Mouse (Mus musculus): ENCODE data around the gene Amer1. TPM values are rescaled to one million over a fixed set of nuclear protein-coding genes. Genes with fewer than 3 reads are reported as not detected.

Gene Amer1
- polyA plus RNA-seq, 1 experiment from 2014 or later: 8.3 TPM

Other genes starting within 250 kb of the Amer1 start
- gene Arhgef9, start 248.0 kb downstream of the Amer1 start, polyA plus RNA-seq (2016; fragmentation: Nextera tagmentation; extraction: Ambion mirVana): 11.8 and 14.3 TPM in 2 replicates
- gene Asb12, start 113.1 kb upstream of the Amer1 start, polyA plus RNA-seq (2016; fragmentation: Nextera tagmentation; extraction: Ambion mirVana): 0.12 TPM in 1 of 2 replicates, not detected in the other
- not detected in 2 replicates for gene Pfn5, start 113.2 kb upstream of the Amer1 start, polyA plus RNA-seq (2016; fragmentation: Nextera tagmentation; extraction: Ambion mirVana)
- 32.3 and 34.5 TPM in 2 replicates for gene Zc4h2, start 213.6 kb upstream of the Amer1 start, polyA plus RNA-seq (2016; fragmentation: Nextera tagmentation; extraction: Ambion mirVana)

Measured in hindbrain, embryonic 10.5 days (tissue).